ENCODE assay signal across 17 mouse cellular contexts in the genomic region with DNA sequence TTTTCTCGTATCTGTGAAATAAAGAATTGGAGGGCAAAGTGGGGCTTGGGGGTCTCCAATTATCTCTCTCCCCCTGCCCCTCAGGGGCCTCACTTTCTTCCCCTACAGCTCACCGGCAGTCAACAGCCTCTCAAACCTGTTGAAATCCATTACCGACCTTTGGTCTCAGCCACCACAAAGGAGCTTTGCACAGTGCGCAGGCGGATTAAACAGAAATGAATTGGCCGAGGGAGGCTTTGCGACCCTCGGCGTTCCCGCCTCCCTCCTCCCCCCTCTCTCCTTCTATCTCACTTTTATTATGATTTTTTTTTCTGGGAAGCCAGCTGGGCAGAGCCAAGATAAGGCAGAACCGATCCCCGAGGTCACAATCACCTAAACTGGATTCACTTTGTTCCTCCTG.
DNase-seq lines count a peak whose midpoint lies in the region; ATAC-seq and TF ChIP-seq lines count a peak whose summit lies in the region.
"Had no signal": no experiment of that assay in that cellular context is flagged by ENCODE, and none has a peak within 500 bp of the region (broad histone marks: within the 10 kb centered on the region; RNA-seq: fewer than 3 reads in every experiment).

No protein-coding gene starts in this region.

- WGBS in liver, embryonic 11.5 days, result 24% methylated on average over 12 of the region's 12 CpGs
- 15% methylated on average over 12 of the region's 12 CpGs for WGBS in intestine, embryonic 15.5 days
- 24% methylated on average over 12 of the region's 12 CpGs for whole genome bisulfite sequencing in liver, postnatal 0 days (ENCODE audit: insufficient replicate concordance)
- WGBS in stomach, postnatal 0 days, result 10% methylated on average over 12 of the region's 12 CpGs

- H3K9ac ChIP-seq in liver, embryonic 11.5 days (ENCODE audit: low read depth, low read length), result no peak overlapping the region
- no peak overlapping the region for H3K9ac ChIP-seq in intestine, embryonic 15.5 days
- H3K9ac ChIP-seq in liver, postnatal 0 days (replicated peaks), result no peak overlapping the region
- no peak overlapping the region for H3K9ac ChIP-seq in stomach, postnatal 0 days (ENCODE audit: low read length)
- H3K9ac ChIP-seq: embryonic facial prominence, embryonic 12.5 days had no signal

- H3K4me1 ChIP-seq in liver, embryonic 11.5 days (replicated peaks; ENCODE audit: control insufficient read depth, insufficient read depth, low read length), result no peaks in the 10 kb centered on the region; the same call in 1 of the 2 replicates
- H3K4me1 ChIP-seq in intestine, embryonic 15.5 days (replicated peaks), result 0 out of 2 replicates have a peak, but pooled peaks cover 5% of the 10 kb centered on the region
- no peaks in the 10 kb centered on the region for H3K4me1 ChIP-seq in liver, postnatal 0 days (ENCODE audit: insufficient read depth)
- H3K4me1 ChIP-seq in stomach, postnatal 0 days (replicated peaks; ENCODE audit: control insufficient read depth, insufficient read depth), result no peaks in the 10 kb centered on the region

- ATAC-seq in liver, embryonic 11.5 days (replicated peaks; ENCODE audit: low FRiP score), result no peak
- ATAC-seq in intestine, embryonic 15.5 days, result no peak; the same call in 1 of the 2 replicates
- no peak for ATAC-seq in liver, postnatal 0 days
- ATAC-seq in stomach, postnatal 0 days (ENCODE audit: low FRiP score, low TSS enrichment), result no peak

- DNase-seq in liver, embryonic 11.5 days (ENCODE audit: low spot score), result no peak
- DNase-seq in liver, result no peak
- no peak for DNase-seq in liver, postnatal 0 days
- no peak for DNase-seq in stomach, postnatal 0 days (ENCODE audit: low spot score)
- DNase-seq in adrenal gland, adult 8-10 months, result no peak
- DNase-seq in urinary bladder, postnatal 10 days (ENCODE audit: low spot score), result no peak
- DNase-seq: adrenal gland, postnatal 10 days; cerebellum, postnatal 14 days; gastrocnemius, postnatal 14 days; kidney, adult 11 months; thymus, postnatal 4 days had no signal

- TF ChIP-seq CTCF in liver, postnatal 0 days (IDR thresholded peaks at IDR 0.05; ENCODE audit: low read depth), result no peak
- TF ChIP-seq CTCF in stomach, postnatal 0 days (IDR thresholded peaks at IDR 0.05; ENCODE audit: low read depth), result no peak

- no peak overlapping the region for H3K27ac ChIP-seq in liver, embryonic 11.5 days (ENCODE audit: low read depth, low read length)
- H3K27ac ChIP-seq in intestine, embryonic 15.5 days, result no peak overlapping the region
- H3K27ac ChIP-seq in liver, postnatal 0 days (ENCODE audit: low read depth), result no peak overlapping the region
- H3K27ac ChIP-seq in stomach, postnatal 0 days (replicated peaks), result no peak overlapping the region
- H3K27ac ChIP-seq: embryonic facial prominence, embryonic 12.5 days; left cerebral cortex, adult 2 months; macrophage had no signal

- TF ChIP-seq EP300 in liver, postnatal 0 days (IDR thresholded peaks at IDR 0.05; ENCODE audit: low read depth), result no peak
- TF ChIP-seq EP300 in stomach, postnatal 0 days (optimal IDR thresholded peaks at IDR 0.05), result no peak

- peak overlapping the region; percentile 36; the same call in 1 of the 2 replicates for H3K4me2 ChIP-seq in liver, embryonic 11.5 days
- H3K4me2 ChIP-seq in intestine, embryonic 15.5 days (replicated peaks), result peak overlapping the region; percentile 45
- peak overlapping the region; percentile 42 for H3K4me2 ChIP-seq in liver, postnatal 0 days (ENCODE audit: low read depth, low read length)
- peak overlapping the region; percentile 35 for H3K4me2 ChIP-seq in stomach, postnatal 0 days (replicated peaks; ENCODE audit: low read depth)
- H3K4me2 ChIP-seq: embryonic facial prominence, embryonic 12.5 days; heart, embryonic 11.5 days had no signal

- H3K4me3 ChIP-seq in liver, embryonic 11.5 days (ENCODE audit: low read depth, low read length), result no peak overlapping the region
- no peak overlapping the region for H3K4me3 ChIP-seq in intestine, embryonic 15.5 days (replicated peaks)
- no peak overlapping the region for H3K4me3 ChIP-seq in liver, postnatal 0 days (ENCODE audit: low read depth, low read length)
- no peak overlapping the region for H3K4me3 ChIP-seq in stomach, postnatal 0 days (ENCODE audit: low read depth, low read length)
- H3K4me3 ChIP-seq: embryonic facial prominence, embryonic 12.5 days; left cerebral cortex, adult 2 months had no signal

- H3K36me3 ChIP-seq in liver, embryonic 11.5 days (ENCODE audit: control insufficient read depth, insufficient read depth, low read length), result no peaks in the 10 kb centered on the region
- H3K36me3 ChIP-seq in intestine, embryonic 15.5 days, result no peaks in the 10 kb centered on the region
- H3K36me3 ChIP-seq in liver, postnatal 0 days (replicated peaks; ENCODE audit: insufficient read depth, low read length), result no peaks in the 10 kb centered on the region
- H3K36me3 ChIP-seq in stomach, postnatal 0 days (ENCODE audit: control insufficient read depth, insufficient read depth, low read length), result no peaks in the 10 kb centered on the region
- H3K36me3 ChIP-seq: embryonic facial prominence, embryonic 12.5 days; G1E had no signal

- H3K27me3 ChIP-seq in liver, embryonic 11.5 days (replicated peaks; ENCODE audit: control insufficient read depth, insufficient read depth, low read length), result peaks cover 2% of the 10 kb centered on the region; the same call in 1 of the 2 replicates
- peaks cover 10% of the 10 kb centered on the region; the same call in 1 of the 2 replicates for H3K27me3 ChIP-seq in intestine, embryonic 15.5 days (replicated peaks)
- 0 out of 2 replicates have a peak, but pooled peaks cover 3% of the 10 kb centered on the region for H3K27me3 ChIP-seq in liver, postnatal 0 days (ENCODE audit: insufficient read depth, low read length)
- no peaks in the 10 kb centered on the region for H3K27me3 ChIP-seq in stomach, postnatal 0 days (ENCODE audit: control insufficient read depth, insufficient read depth, low read length)

- H3K9me3 ChIP-seq in liver, embryonic 11.5 days (ENCODE audit: control insufficient read depth, low read length), result no peaks in the 10 kb centered on the region
- no peaks in the 10 kb centered on the region for H3K9me3 ChIP-seq in intestine, embryonic 15.5 days
- H3K9me3 ChIP-seq in liver, postnatal 0 days (ENCODE audit: low read length), result no peaks in the 10 kb centered on the region
- H3K9me3 ChIP-seq in stomach, postnatal 0 days (ENCODE audit: control insufficient read depth, low read length), result no peaks in the 10 kb centered on the region
- H3K9me3 ChIP-seq: embryonic facial prominence, embryonic 12.5 days had no signal
